Mouse (Mus musculus): ENCODE results near the gene Sftpa1.

Gene Sftpa1

DNA sequence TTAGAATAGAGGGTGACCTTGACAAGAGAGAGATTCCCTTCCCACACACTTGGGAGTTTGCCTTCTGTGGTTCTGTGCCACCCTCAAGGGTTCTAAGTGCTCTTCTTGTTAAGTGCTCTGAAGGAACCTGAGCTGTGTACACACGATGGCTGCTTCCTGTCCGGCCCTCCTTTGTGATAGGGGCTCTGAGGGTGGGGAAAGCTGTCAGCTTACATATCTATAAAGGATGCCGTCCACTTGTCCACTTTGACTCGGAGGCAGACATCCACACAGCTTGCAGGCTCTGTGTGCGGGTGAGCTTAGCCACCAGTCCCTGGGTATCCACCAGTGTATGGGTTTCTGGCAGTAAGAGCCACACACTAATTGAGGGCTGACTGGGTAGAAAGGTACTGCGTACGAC, at the start of gene Sftpa1:
Sftpa1 (plus strand) TSS at position 243 of the 400 bp plus-strand sequence.
- peak; percentile 79 for DNase-seq (ENCODE audit: low spot score)

GRCm38 (mm10) chr14:41082408-41082807, 49.2 kb upstream of the Sftpa1 start:
- no peak for DNase-seq (ENCODE audit: low spot score)

- no peak for DNase-seq (ENCODE audit: low spot score)
Observed at GRCm38 (mm10) chr14:41087509-41087908, 44.1 kb upstream of the Sftpa1 start.

- DNase-seq (ENCODE audit: low spot score): peak; percentile 25
Observed at GRCm38 (mm10) chr14:41090777-41091176, 40.8 kb upstream of the Sftpa1 start.

DNA sequence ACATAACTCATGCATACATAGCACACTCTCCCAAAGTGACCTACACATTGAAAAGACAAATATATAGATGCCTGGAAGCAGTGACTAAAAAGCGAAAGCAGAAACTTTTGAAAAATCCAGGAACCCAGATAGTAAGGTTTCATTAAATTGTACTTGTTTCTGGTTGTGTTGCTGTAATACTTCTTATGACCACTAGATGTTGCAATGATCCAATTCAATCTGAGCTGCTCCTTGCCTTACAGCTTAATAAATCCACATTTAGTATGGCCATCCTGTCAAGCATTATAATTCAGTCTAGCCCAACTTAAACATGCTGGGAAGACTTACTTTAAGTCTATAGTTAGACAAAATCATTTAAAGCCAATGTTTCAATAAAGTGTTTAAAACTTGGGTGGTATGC, 37.5 kb upstream of the Sftpa1 start:
- DNase-seq (ENCODE audit: low spot score): peak; percentile 18

DNA sequence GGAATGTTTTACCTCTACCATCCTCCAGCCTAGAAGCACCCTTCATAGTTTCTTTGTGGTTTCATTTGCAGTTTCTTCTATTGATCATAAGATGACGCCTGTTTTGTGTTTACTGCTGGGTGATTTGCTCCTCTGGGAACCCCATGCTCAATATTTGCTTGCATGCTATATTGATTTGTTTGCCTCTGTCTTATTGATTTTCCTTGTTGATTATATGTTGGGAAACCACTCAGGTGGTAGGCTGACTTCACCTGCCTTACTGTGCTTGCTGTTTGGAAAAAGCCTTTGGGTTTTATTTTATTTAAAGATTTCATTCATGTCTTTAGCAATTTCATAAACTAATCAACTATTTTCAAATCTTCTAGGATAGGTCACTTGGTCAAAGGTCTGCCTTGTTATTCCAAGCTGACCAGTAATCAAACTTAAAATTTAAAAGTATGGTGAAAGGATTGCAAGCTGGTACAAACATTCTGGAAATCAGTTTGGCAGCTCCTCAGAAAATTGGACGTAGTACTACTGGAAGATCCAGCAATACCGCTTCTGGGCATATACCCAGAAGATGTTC, 35.2 kb upstream of the Sftpa1 start:
- no peak for DNase-seq (ENCODE audit: low spot score)

GRCm38 (mm10) chr14:41098726-41099125, 32.9 kb upstream of the Sftpa1 start:
- DNase-seq (ENCODE audit: low spot score): no peak

DNA sequence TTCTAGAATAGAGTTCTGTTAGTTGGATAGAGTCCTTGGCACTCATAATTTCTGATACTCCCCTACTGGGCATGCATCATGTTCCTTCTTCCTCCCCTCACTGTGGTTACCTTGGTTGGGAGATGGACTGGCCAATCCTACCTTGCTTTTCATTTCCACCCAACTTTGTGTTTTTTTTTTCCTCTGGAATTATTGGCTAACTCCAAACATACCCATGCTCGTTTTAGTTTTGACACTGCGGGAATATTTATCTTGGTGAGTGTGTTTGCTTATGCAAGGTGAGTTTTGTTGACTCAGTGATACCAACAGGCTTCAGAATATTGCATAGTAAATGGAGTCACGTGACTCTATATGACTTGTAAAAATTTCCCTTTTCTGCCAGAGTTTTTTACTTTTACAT, 30.9 kb upstream of the Sftpa1 start:
- DNase-seq (ENCODE audit: low spot score): peak; percentile 21

GRCm38 (mm10) chr14:41101242-41101641, 30.3 kb upstream of the Sftpa1 start:
- DNase-seq (ENCODE audit: low spot score): no peak

DNA sequence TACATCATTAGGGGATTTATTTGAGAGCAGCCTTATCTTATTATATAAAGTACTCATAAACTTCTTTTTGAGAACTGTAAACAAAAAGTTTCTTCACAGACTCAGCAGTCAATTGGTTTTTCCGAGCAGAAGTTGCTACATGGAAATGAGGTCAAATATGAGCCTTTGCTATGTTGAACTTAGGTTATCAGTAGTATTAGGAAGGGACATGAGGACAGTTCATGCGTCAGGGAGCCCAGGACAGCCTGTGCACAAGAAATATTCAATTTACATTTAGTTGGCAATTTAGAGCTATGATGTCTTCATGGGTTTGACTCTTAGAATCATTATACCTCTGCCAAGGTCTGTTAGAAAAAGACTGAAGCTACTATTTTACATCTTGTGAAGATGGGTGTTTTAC, 29.3 kb upstream of the Sftpa1 start:
- DNase-seq (ENCODE audit: low spot score): no peak

DNA sequence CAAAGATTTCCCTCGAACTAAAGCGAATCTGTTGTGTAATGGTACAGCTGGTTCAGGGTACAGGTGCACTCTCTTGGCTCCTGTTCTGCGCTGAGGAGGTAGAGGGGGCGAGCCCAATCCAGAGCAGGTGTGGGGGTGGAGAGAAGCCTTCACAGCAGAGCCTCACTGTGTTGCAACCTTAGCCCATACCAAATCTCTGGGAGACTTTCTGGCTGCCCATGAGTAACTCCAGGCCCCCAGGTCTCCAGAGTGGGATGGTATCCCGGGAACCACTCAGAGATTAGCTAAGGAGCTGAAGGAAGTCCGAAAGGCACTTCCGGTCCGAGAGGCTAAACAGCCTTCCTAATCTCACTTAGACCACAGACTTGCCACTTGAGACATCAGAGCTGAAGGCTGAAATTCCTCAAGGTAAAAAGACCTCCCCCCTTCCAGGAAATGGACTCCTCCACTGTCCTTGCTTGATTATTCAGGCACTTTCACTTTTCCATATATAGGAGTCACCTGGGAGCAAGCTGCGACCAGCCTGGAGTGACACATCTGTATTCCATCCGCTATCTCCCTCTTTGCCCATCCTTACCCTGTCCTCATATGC, 26.6 kb upstream of the Sftpa1 start, which contains the start of gene Mat1a:
Mat1a (plus strand) TSS at position 183 of the 592 bp plus-strand sequence.
- peak; percentile 65 for DNase-seq (ENCODE audit: low spot score)

DNA sequence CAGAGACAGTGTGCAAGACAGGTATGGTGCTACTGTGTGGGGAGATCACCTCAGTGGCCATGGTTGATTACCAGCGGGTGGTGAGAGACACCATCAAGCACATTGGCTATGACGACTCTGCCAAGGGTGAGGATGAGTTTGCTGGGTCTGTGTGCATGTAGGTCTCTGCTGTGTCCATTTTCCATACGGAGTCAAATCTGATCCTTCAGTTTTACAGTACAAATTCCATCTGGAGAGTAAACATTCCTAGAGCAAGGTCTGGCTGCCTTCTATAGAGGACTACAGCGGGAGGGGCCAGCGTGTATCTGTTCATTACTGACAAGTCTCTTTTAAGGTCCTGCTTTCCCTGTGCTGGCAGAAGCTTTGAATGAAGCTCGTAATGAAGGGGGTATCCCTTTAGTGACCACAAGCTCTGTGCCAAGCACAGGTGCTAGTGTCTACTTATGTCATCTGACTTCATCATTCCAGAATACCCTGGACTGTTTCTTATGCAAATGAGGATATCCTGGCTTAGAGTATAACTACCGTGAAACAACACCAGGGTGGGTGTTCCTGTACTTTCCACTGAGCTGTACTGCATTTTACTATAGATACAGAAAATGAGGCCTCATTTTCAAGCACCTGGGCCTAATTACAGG, 20.4 kb upstream of the Sftpa1 start:
- DNase-seq (ENCODE audit: low spot score): no peak

- DNase-seq (ENCODE audit: low spot score): no peak
Observed at GRCm38 (mm10) chr14:41112944-41113343, 18.6 kb upstream of the Sftpa1 start.

- DNase-seq (ENCODE audit: low spot score): no peak
Observed at GRCm38 (mm10) chr14:41116271-41116670, 15.3 kb upstream of the Sftpa1 start.

- DNase-seq (ENCODE audit: low spot score): no peak
Observed at GRCm38 (mm10) chr14:41124683-41125082, 6.9 kb upstream of the Sftpa1 start.

DNA sequence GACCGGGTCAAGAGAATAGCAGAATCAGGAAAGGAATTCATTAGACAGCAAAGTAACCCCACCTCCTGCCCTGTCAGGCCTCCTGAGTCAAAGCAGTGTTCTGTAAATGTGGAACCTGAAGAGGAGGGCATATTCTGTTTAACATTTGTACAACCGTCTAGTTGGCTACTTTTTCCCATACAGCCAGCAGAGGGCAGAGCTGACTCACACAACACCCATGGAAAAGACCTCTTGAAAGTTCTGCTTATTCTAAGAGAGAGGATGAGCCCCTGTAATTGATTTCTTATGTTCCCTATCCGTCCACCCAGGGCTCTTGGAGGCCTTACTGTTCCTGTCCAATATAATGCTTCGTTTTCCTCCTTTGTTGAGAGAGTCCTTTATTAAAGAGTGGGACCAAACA, 3.6 kb upstream of the Sftpa1 start:
- peak; percentile 55 for DNase-seq (ENCODE audit: low spot score)

- peak; percentile 55 for DNase-seq (ENCODE audit: low spot score)
Observed at GRCm38 (mm10) chr14:41137006-41137405, 5.4 kb downstream of the Sftpa1 start.

DNA sequence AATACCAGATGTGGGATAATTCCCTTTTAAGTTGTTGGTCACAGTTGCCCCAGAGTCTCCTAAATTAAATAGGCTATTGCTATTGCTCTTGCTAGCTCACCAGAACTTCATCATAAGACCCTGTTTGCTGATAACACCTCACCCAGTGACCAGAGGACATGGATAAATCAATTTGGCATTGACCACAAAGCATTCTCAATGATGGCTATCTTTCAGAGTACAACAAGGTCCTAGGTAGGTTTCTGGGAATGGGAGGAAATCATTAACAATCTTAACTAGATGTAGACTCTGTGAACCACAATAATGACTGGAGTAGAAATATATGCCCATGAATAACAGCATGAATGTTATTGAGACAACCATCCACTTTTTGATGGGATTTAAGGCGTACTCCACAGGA, 9.1 kb downstream of the Sftpa1 start:
- DNase-seq (ENCODE audit: low spot score): no peak

GRCm38 (mm10) chr14:41146035-41146434, 14.5 kb downstream of the Sftpa1 start:
- peak; percentile 81 for DNase-seq (ENCODE audit: low spot score)

- DNase-seq (ENCODE audit: low spot score): peak; percentile 70
Observed at GRCm38 (mm10) chr14:41146922-41147321, 15.3 kb downstream of the Sftpa1 start.

GRCm38 (mm10) chr14:41147356-41147755, 15.8 kb downstream of the Sftpa1 start:
- peak; percentile 77 for DNase-seq (ENCODE audit: low spot score)

- no peak for DNase-seq (ENCODE audit: low spot score)
Observed at GRCm38 (mm10) chr14:41151220-41151898, 19.8 kb downstream of the Sftpa1 start, which contains the start of gene Mbl1. TSS of gene Mbl1 (plus strand) at chr14:41151458.

GRCm38 (mm10) chr14:41160076-41160475, 28.5 kb downstream of the Sftpa1 start:
- DNase-seq (ENCODE audit: low spot score): no peak

Data from lung, postnatal 25 days (tissue).